Mouse (Mus musculus) urinary bladder, postnatal 36 days (tissue): ENCODE measurements at regions not wholly inside any gene's neighbourhood (a gene's known extent, or its start where the extent isn't known, plus 50 kb on each side); places are given as distances from the start of the nearest gene placed in this dataset.
A peak's percentile ranks its signal among the peaks of the same experiment; 100 is the strongest.

Experiments
- DNase-seq, 2 experiments: peaks; one replicate each; pipeline ENCODE4 v3.0.0; 2022; ENCODE audit warnings: low spot score in 2 of 2, mixed read lengths in 1 of 2

DNA sequence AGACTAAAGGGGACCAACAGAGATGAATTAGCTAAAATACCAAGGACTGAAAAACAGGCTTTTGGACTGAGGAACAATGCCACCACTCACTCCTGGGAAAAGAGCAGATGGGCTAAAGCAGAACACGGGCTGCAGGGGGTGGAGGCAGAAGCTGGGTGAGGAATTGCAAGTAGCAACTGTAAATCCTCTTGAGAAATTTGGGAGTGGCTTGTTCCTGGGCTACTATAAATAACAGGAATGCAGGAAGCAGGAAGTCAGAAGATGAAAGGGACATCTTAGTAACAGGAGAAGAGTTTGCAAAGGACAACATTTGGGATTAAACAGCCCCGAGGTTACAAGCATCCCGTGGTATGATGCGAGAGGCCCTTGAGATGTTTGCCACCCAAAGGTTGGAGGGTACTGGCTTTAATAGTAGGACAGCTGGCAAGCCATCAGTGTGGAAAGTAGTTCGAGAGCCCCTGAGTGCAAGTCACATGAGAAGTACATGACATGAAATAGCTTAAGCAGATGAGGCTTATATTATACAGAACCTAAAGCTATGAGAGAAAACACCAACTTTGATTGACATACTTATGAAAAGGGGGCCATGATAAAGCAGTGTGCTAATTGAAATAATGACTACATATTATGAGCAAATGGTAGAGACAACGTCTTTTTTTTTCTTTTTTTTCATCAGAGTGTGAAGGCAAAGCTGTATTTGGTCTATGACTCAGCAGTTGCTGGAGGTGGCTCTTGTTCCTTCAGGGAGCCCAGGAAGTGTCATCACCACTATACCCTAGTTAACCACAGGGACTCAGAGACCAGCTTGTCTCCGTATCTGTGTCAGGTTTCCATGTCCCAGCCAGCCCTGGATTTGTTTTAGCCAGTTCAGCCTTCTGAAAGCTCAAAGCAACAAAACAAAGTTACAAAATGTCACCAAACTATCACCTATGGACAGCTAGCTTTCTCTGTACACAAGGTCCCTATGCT, 357.6 kb upstream of the Acvr2a start:
- no peak for DNase-seq

- no peak for DNase-seq
Observed at GRCm38 (mm10) chr2:48457117-48457516, 356.8 kb upstream of the Acvr2a start.

- no peak for DNase-seq
Observed at GRCm38 (mm10) chr2:48465483-48465882, 348.4 kb upstream of the Acvr2a start.

GRCm38 (mm10) chr2:48468895-48469294, 345.0 kb upstream of the Acvr2a start:
- no peak for DNase-seq

DNA sequence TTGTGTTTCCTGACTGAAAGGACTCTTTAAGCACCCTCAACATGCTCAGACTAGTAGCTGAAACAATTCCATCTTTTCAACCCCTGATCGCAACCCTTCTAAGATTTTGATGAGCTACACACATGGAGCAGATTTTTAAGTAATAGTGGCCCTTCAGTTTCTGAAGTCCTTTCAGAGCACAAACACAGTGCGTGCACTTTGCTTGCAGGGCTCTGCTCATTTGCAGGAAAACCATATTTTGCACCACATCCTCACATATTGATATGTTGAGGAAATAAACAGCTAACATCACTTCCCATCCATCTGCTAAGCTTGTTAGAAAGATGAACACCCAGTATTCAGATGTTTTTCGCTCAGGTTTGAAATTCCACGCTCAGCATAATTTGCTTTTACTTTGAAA, 344.6 kb upstream of the Acvr2a start:
- no peak for DNase-seq

- DNase-seq: no peak
Observed at GRCm38 (mm10) chr2:48473102-48473501, 340.8 kb upstream of the Acvr2a start.

- no peak for DNase-seq
Observed at GRCm38 (mm10) chr2:48474642-48475041, 339.3 kb upstream of the Acvr2a start.

GRCm38 (mm10) chr2:48476777-48477176, 337.1 kb upstream of the Acvr2a start:
- DNase-seq: no peak

- no peak for DNase-seq
Observed at GRCm38 (mm10) chr2:48477336-48477735, 336.6 kb upstream of the Acvr2a start.

GRCm38 (mm10) chr2:48479601-48480000, 334.3 kb upstream of the Acvr2a start:
- peak in 1 of 2 experiments; percentile 61 for DNase-seq

GRCm38 (mm10) chr2:48480428-48481191, 333.3 kb upstream of the Acvr2a start:
- DNase-seq: no peak

DNA sequence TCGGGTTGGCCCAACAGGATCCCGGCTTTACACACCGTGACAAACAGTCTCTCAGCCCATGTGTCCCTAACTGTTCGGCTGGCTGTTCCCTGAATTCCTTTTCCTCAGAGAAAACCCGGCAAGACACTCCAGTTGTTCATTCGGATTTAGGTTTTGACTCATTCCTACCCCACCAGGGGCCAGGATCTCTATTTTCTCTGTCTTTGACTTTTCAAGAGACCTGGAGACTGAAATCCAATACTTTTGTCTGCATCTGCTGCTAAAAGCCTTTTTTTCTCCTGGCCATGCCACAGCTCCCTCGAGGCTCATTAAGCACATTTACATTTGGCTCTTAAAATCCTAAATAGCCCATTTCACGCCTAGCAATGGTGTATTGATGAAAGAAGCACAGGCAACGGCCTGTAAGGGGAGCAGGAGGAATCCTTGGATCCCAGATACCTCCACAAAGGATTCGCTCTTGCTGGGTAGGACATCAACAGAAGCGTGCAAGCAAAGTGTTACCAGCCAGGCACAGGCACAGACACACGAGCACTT, 332.6 kb upstream of the Acvr2a start:
- DNase-seq: no peak

- DNase-seq: no peak
Observed at GRCm38 (mm10) chr2:48493574-48493973, 320.3 kb upstream of the Acvr2a start.

GRCm38 (mm10) chr2:48494065-48494464, 319.8 kb upstream of the Acvr2a start:
- DNase-seq: peak in 1 of 2 experiments; percentile 4

DNA sequence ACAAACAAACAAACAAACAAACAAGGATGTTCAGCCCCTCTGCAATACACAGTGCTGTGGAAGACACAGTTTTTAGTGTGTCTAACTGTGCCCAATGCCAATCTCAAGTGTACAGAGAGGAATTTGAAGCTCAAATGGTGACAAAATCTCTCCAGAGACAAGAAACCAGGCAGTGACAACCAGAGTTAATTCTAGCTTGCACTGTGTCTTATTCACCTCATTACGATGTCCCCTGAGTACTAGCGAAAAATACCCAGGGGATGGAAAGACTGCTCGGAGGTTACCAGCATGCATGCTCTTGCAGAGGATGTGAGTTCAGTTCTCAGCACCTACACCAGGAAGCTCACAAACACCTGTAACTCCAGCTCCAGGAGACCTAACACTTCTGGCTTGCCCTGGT, 319.3 kb upstream of the Acvr2a start:
- no peak for DNase-seq

- DNase-seq: no peak
Observed at GRCm38 (mm10) chr2:48498047-48498723, 315.7 kb upstream of the Acvr2a start.

- DNase-seq: no peak
Observed at GRCm38 (mm10) chr2:48499396-48499795, 314.5 kb upstream of the Acvr2a start.

DNA sequence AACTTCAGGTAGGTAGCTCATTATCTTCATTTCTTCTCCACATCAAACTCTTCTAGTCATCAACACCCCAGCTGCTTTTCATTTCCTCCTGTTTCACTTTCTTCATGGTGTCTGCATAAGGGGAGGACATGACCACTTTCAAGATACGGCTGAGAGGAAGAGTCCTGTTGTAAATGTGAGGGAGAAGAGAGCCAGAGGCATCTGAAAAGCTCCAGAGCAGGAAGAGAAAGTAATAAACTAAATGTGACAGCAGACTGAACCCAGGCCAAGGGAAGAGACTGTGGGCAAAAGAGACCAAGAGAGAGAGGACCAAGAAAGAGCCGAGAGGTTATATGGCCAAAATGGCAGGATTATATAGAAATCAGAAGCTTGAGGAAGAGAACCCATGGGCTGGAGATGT, 312.5 kb upstream of the Acvr2a start:
- no peak for DNase-seq

GRCm38 (mm10) chr2:48513848-48514247, 300.1 kb upstream of the Acvr2a start:
- no peak for DNase-seq

DNA sequence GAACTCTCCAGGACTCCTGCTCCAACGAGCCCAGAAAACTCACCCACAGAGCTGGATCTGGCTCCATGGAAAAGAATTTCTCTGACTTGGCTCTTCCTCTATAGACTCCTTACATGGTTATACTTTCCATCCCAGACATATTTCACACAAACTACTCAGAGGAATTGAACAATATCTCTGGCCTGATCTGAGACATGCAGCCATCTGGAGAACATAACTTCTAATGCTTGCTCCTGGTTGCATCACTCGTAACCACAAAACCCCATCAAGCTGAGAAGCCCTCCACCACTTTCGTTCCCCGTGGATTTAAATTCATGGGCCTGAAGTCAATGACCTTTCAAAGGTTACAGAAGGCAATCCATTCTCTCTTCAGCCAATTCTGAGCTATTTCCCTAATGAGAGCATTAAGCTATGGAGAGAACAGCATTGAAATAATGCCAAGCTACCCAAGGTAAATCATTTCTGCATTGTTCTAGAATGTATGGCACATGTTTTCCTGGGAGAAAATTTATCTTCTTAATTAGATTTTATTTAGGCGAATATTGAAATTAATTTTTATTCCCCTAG, 294.0 kb upstream of the Acvr2a start:
- DNase-seq: no peak

DNA sequence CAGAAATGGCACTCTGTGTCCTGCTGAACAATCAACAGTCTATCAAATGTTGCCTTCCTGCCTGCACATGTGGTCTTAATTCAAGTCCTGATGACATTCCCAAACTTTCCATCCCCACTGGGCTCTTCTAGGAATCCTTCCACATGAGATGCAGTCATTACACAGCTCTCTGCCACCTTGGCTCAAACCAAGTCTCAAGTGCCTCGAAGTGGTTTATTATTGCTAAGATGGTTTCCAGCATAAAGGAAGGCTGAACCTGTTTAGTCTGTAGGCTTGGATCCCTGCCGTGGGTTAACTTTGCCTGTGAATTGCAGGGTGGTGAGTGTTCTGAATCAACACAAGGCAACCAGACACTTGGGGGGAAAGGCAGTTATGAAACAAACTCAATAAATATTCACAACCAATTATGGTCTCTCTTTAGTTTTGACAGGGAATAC, 293.4 kb upstream of the Acvr2a start:
- DNase-seq: no peak
